Mouse (Mus musculus) liver, embryonic 16.5 days (tissue): Measurements from ENCODE around the gene Ets1. TPM values are rescaled to one million over a fixed set of nuclear protein-coding genes. Genes with fewer than 3 reads are reported as not detected.

Experiments used
- ATAC-seq: fragments of 200-750 bp; cut with Nextera tagmentation; 2 replicates; pipeline ENCODE4 v1.8.0; 2017; ENCODE audit warnings: low read depth, mild to moderate bottlenecking, moderate number of reproducible peaks, moderate library complexity
- H3K27ac ChIP-seq: fragments of 300-500 bp; sonication (generic); 2 replicates; pipeline ENCODE4 v1.5.1; 2014; ENCODE audit warnings: mild to moderate bottlenecking, low read length
- H3K27me3 ChIP-seq: fragments of 300-500 bp; sonication (generic); 2 replicates; pipeline ENCODE4 v1.6.1; 2014; ENCODE audit warnings: low read depth, low read length, mixed read lengths; ENCODE audit not compliant: control insufficient read depth, insufficient read depth
- H3K36me3 ChIP-seq: fragments of 300-500 bp; sonication (generic); 2 replicates; pipeline ENCODE4 v1.6.1; 2014; ENCODE audit warnings: mild to moderate bottlenecking; ENCODE audit not compliant: control insufficient read depth, insufficient read depth
- H3K4me1 ChIP-seq: fragments of 300-500 bp; sonication (generic); 2 replicates; pipeline ENCODE4 v1.6.1; 2014; ENCODE audit warnings: low read depth, low read length, mixed read lengths; ENCODE audit not compliant: control insufficient read depth
- H3K4me2 ChIP-seq: fragments of 300-500 bp; sonication (generic); 2 replicates; pipeline ENCODE4 v1.6.1; 2014; ENCODE audit warnings: low read depth, low read length, mixed read lengths
- H3K4me3 ChIP-seq: fragments of 300-500 bp; sonication (generic); 2 replicates; pipeline ENCODE4 v1.5.1; 2014; ENCODE audit warnings: low read depth, mild to moderate bottlenecking, low read length
- H3K9ac ChIP-seq: fragments of 300-500 bp; sonication (generic); 2 replicates; pipeline ENCODE4 v1.6.1; 2014; ENCODE audit warnings: low read depth, low read length
- H3K9me3 ChIP-seq: fragments of 300-500 bp; sonication (generic); replicated peaks from 2 replicates; pipeline ENCODE4 v1.6.1; 2016; ENCODE audit warnings: low read length; ENCODE audit not compliant: control insufficient read depth
- WGBS: fragments of 180-500 bp; shearing (Covaris S2); extraction: QIAGEN DNeasy Blood & Tissue Kit; methylation state at CpG from one replicate; pipeline ENCODE4 v1.1.7; 2014; ENCODE audit not compliant: insufficient replicate concordance; 5-methylcytosine and 5-hydroxymethylcytosine counted together
- polyA plus RNA-seq: library from polyadenylated mRNA; unstranded; fragments of >200 nt; fragmentation: Nextera tagmentation; extraction: Ambion mirVana; gene quantifications from 2 replicates; pipeline ENCODE4 v1.2.1, GENCODE M21; 2015

The Ets1 gene
- polyA plus RNA-seq, 1 experiment from 2014 or later: 15.9 TPM

GRCm38 (mm10) chr9:32787615-32788014 is 151.6 kb downstream of the Ets1 start:
- Histone ChIP-seq H3K9ac (no peak overlapping the region), H3K9me3 (no peaks in the 10 kb centered on the region), H3K4me1 (no peaks in the 10 kb centered on the region), H3K4me2 (no peak overlapping the region), H3K4me3 (no peak overlapping the region), H3K27ac (no peak overlapping the region), H3K27me3 (no peaks in the 10 kb centered on the region), H3K36me3 (no peaks in the 10 kb centered on the region)
- 4% methylated on average over 1 of the region's 1 CpGs for WGBS
- ATAC-seq: no peak

GRCm38 (mm10) chr9:32789306-32789705 is 153.3 kb downstream of the Ets1 start:
- Histone ChIP-seq H3K9me3 (no peaks in the 10 kb centered on the region), H3K4me3 (no peak overlapping the region), H3K9ac (no peak overlapping the region), H3K27me3 (no peaks in the 10 kb centered on the region), H3K4me1 (no peaks in the 10 kb centered on the region), H3K27ac (no peak overlapping the region), H3K4me2 (no peak overlapping the region), H3K36me3 (no peaks in the 10 kb centered on the region)
- no peak for ATAC-seq
- WGBS: 56% methylated on average over 7 of the region's 7 CpGs

- H3K9ac ChIP-seq: no peak overlapping the region
- H3K4me3 ChIP-seq: no peak overlapping the region
- no peaks in the 10 kb centered on the region for H3K27me3 ChIP-seq
- no peak for ATAC-seq
- 70% methylated on average over 6 of the region's 6 CpGs for WGBS
- no peaks in the 10 kb centered on the region for H3K4me1 ChIP-seq
- H3K4me2 ChIP-seq: no peak overlapping the region
- no peaks in the 10 kb centered on the region for H3K9me3 ChIP-seq
- H3K27ac ChIP-seq: no peak overlapping the region
- H3K36me3 ChIP-seq: no peaks in the 10 kb centered on the region
Observed at GRCm38 (mm10) chr9:32791699-32792098, 155.7 kb downstream of the Ets1 start.

- H3K9ac ChIP-seq: no peak overlapping the region
- no peaks in the 10 kb centered on the region for H3K9me3 ChIP-seq
- H3K4me3 ChIP-seq: no peak overlapping the region
- WGBS: 43% methylated on average over 1 of the region's 1 CpGs
- no peaks in the 10 kb centered on the region for H3K27me3 ChIP-seq
- no peak overlapping the region for H3K27ac ChIP-seq
- H3K36me3 ChIP-seq: no peaks in the 10 kb centered on the region
- H3K4me2 ChIP-seq: no peak overlapping the region
- no peak for ATAC-seq
- no peaks in the 10 kb centered on the region for H3K4me1 ChIP-seq
Observed at GRCm38 (mm10) chr9:32798171-32798570, 162.2 kb downstream of the Ets1 start.

- Histone ChIP-seq H3K27ac (no peak overlapping the region), H3K4me2 (no peak overlapping the region), H3K9ac (no peak overlapping the region), H3K4me1 (no peaks in the 10 kb centered on the region), H3K4me3 (no peak overlapping the region), H3K27me3 (no peaks in the 10 kb centered on the region), H3K9me3 (no peaks in the 10 kb centered on the region), H3K36me3 (no peaks in the 10 kb centered on the region)
- no peak for ATAC-seq
- 59% methylated on average over 4 of the region's 4 CpGs for WGBS
Observed at GRCm38 (mm10) chr9:32806106-32806505, 170.1 kb downstream of the Ets1 start.

Other genes starting within 250 kb of the Ets1 start
- gene Fli1, start 93.4 kb upstream of the Ets1 start, polyA plus RNA-seq: 6.9 and 8.2 TPM in 2 replicates